Mouse (Mus musculus): ENCODE measurements around the gene Ssc4d.

GRCm38 (mm10) chr5:135987248-135987647 is 12.9 kb upstream of the Ssc4d start:
- TF ChIP-seq TAL1 (conservative IDR thresholded peaks at IDR 0.05; ENCODE audit: low read depth, low read length) (no peak), CTCF (IDR thresholded peaks at IDR 0.05; ENCODE audit: low read depth, low read length) (no peak), GATA1 (IDR thresholded peaks at IDR 0.05; ENCODE audit: borderline replicate concordance, low read length) (no peak)
